Mouse (Mus musculus) lung, postnatal 14 days (tissue): ENCODE measurements around the gene Gli1.
"Not testable (repeated sequence)": the region's sequence is repeated elsewhere in the genome, so short reads cannot be mapped to it uniquely, and the experiment has no call there.

Experiments used
- DNase-seq: peaks from one replicate; pipeline ENCODE4 v3.0.0; 2021

Gli1 gene

DNA sequence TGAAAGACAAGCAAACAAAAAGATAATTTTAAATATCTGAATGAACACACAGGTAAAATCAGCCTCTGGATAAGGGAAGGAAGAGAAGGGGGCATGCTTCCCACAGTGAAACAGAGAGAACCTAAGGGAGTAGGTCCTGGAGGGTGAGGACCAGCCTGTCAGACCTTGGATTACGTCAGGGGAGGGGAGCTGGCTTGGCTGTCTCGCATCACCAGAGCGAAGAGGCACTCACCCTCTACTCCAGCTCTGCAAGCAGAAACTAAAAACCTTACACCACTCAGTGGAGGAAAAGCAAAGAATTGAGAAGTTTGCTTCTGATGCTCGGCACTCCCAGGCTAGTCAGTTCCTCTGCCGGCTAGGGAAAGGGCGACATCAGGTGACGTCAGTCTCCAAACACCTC, 21.8 kb downstream of the Gli1 start:
- DNase-seq = no peak

DNA sequence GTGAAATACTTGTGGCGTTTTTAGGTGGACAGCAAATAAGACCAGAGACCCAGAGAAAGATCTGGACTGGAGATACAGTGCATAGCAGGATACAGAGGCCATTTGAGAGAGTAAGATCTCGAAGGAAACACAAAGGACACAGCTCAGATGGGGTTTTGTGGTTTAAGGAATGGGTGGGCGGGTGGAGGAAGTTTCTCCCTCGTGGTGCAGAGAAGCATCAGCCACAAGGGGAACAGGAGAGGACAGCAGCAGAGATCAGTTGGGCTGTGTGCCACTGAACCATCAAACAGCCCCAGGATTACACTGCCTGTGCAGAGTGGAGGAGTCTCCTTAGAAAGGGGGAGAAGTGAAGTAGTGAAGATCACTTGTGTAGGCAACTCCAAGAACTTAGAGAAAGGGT, 23.8 kb downstream of the Gli1 start:
- DNase-seq = no peak

DNA sequence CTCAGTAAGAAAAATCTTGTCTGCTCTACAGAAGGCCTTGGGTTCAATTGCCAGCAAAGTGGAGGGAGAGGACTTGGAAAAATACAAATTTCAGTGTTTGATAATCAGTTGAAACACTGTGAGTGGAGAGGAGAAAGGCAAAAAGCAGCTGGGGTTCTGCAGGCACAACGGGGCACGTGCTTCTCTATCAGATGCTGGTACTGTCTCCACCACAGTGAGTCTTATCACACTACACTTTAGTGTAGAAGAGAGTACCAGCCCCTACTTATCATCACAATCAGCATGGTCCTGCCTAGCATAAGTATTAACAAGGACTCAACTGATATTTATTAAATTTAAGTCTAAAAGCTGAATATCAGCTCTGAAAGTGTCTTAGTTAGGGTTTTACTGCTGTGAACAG, 24.5 kb downstream of the Gli1 start:
- DNase-seq = no peak

DNA sequence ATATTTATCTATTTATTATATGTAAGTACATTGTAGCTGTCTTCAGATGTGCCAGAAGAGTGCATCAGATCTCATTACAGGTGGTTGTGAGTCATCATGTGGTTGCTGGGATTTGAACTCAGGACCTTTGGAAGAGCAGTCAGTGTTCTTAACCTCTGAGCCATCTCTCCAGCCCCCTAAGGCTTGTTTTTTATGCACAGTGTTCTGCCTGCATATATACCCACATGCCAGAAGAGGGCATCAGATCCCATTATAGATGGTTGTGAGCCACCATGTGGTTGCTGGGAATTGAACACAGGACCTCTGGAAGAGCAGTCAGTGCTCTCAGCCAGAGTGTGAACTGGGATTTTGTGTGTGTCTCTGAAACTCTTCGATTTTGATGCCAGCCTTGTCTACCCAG, 26.8 kb downstream of the Gli1 start:
- not testable (repeated sequence) for DNase-seq

DNA sequence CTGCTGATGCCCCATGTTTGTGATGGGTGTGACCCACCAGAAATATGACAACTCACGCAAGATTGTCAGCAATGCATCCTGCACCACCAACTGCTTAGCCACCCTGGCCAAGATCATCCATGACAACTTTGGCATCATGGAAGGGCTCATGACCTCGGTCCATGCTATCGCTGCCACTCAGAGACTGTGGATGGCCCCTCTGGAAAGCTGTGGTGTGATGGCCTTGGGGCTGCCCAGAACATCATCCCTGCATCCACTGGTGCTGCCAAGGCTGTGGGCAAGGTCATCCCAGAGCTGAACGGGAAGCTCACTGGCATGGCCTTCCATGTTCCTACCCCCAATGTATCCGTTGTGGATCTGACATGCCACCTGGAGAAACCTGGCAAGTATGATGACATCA, 28.3 kb downstream of the Gli1 start:
- not testable (repeated sequence) for DNase-seq

DNA sequence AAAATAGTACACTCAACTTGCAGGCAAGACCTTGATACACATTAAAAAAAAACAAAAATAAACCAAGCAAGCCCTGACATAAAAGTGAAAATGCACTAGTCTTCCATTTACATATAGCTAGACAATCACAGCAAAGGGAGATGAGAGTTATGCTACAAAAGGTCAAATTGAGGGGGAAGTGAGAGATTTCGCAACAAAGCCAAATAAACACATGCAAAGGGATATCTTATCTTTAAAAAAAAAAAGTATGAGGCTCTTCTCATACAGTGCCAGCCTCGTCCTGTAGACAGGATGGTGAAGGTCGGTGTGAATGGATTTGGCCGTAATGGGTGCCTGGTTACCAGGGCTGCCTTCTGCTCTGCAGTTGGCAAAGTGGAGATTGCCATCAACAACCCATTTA, 28.9 kb downstream of the Gli1 start:
- DNase-seq = no peak

DNA sequence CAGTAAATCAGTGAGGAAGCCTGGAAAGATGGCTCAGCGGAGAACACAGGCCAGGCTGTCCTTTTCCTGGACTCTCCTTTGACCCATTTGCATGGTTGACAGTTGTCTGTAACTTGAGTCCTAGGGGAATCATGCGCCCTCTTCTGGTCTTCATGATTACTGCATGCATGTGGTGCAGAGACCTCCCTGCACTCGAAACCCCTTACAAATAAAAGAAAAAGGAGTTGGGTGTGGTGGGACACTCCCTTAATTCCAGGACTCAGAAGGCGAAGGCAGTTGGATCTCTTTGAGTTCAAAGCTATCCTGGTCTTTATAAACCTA, 29.5 kb downstream of the Gli1 start:
- peak; percentile 91 for DNase-seq

DNA sequence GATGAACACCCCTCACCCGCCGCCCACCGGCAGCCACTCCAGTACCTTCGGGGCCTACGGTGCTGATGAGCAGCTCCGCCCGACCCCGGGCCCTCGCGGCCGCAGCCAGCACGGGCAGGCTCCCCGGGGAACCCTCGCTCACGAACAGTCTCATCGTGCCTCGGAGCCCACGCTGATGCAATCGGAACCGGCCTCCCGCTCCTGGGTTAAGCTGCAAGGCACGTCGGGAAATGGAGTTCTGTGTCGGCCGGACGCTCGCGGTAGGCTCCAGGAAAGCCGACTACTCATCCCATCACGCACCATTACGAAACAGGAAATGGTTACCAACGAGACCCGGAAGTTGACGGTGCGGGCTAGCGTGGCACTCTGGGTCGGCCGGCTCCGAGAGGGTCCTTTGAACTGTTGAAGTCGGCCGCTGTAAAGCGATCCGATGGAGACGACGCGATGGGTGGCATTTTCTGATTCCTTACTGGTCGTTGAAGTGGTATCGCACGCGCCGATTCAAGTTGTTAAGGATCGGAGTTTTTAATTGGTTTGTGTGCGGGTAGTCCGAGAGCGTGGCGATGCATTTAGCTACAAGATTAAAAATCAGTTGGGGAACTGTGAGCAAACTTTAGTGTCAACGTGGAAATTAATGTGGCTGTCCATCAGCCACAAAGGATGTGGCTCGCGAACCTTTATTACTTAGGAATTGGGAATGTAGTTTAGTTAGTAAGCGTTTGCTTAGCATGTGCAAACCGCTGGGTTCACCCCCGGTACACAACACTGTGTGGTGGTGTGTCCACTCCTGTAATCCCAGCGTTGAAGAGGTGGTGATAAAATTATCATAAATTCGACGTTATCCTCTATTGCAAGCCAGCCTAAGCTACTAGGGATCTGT, 30.1 kb downstream of the Gli1 start, which contains the start of gene Mars:
Mars (minus strand) TSS at position 311 of the 880 bp plus-strand sequence.
- DNase-seq = peak; percentile 95

DNA sequence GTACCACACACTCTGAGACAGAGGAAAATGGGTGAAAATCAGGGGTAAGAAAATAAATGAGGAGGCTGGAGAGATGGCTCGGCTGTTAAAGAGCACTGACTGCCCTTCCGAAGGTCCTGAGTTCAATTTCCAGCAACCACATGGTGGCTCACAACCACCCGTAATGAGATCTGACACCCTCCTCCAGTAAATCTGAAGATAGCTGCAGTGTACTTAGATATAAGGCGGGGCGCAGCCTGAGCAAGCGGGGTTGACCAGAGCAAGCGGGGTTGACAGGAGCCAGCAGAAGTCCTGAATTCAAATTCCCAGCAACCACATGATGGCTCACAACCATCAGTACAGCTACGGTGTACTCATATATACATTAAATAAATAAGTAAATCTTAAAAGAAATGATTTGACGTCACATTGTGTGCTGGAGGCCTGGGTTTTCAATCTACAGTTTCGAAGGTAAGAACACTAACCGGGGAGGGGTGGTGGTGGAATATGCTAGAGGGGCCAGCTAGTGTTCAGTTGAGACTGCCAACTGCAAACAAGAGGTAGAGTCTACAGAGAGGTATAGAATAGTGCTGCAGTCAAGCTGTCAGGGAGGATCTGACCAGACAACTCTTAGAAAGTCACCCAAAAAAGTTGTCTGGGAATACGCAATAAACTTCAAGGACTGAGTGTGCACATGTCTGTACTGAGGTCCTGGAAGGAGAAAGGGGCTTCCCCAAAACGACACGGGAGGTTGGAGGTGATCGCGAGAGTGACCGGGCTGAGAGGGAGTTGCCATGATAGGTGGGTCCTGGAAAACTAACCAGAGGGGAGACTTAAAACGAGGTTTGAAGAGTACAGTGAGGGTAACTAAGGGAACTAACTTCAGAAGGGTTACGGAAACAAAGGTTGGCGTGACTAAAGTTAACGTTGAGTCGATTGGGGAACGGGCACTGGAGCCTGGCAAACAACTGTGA, 31.0 kb downstream of the Gli1 start:
- DNase-seq = no peak

DNA sequence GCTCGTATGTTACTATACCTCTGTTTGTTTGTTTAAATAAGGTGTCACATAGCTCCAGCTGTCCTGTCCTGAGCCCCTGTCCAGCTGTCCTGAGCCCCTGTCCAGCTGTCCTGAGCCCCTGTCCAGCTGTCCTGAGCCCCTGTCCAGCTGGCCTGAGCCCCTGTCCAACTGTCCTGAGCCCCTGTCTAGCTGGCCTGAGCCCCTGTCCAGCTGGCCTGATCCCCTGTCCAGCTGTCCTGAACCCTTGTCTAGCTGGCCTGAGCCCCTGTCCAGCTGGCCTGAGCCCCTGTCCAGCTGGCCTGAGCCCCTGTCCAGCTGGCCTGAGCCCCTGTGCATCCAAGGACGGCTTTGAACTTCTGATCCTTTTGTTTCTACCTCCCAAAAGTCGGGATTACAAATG, 32.6 kb downstream of the Gli1 start:
- DNase-seq = not testable (repeated sequence)

DNA sequence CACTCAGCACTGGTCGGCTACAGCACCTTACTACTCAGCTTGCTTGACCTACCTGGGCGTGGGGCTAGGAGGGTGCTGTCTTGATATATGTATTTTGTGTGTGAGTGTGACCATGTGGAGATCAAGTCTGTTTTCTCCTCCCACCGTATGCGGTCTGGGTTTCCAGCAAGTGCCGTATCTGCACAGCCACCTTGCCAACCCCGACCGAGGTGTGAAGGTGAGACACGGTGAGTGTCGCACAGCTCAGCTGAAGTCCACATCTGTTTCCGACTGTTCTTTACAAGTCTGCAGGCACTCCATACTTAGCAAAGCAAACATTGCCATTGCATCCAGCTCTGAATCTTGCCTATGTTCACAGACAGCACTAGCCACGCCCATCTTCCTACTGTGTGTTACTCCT, 38.6 kb downstream of the Gli1 start:
- no peak for DNase-seq

DNA sequence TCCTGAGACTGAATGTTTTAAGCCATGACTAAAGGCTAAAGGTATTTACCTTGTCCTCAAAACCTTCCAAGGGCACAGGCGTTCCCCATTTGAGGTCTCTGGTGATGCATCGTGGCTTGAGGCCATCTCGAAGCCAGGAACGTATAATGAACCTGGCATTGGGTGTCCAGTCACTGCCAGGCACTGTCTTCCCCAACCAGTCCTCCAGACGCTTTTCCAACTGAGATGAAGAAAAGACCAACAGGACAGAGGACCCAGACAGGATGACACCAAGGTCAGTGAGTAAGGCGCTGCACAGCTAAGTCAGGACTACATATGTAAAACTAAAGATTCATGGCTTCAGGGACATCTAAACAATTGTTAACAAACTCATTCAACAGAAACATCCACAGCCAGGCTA, 41.4 kb downstream of the Gli1 start:
- DNase-seq = no peak

DNA sequence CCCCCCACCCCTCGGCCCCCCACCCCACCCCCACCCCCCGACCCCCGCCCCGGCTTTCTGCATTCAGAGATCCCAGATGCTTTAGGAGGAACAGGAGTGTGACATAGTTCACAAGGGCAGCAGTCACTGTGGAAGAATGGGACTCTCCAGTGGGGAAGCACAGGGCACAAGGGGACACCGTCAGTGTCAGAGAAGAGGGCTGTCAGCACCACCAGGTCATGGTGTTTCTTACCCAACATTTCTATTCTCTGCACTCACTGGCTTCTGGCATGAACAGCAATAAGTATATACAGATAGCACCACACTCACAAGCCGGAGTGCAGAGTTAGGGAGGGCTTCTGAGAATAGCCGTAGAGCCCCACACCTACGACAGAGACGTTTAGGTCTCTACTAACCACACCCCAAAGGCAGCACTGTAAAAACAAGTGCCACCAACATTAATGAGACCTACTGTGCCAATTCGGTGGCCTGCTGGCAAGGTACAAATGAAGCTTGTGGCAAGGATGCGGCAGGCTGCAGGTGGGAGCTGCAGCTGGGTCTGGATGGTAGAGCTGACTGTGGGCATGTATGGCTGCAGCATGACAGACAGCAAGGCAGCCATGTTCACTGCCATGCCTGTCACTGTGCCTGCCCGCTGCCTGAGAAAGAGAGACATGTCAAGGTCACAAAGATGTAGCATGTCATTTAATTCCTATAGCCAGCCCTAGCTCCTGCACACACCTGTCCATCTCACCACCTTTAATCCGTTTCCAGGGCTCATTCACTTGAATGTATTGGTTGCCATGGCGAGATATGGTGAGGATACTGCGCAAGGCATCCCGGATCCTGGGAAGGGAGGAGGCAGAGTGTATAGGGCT, 44.5 kb downstream of the Gli1 start:
- DNase-seq = no peak

DNA sequence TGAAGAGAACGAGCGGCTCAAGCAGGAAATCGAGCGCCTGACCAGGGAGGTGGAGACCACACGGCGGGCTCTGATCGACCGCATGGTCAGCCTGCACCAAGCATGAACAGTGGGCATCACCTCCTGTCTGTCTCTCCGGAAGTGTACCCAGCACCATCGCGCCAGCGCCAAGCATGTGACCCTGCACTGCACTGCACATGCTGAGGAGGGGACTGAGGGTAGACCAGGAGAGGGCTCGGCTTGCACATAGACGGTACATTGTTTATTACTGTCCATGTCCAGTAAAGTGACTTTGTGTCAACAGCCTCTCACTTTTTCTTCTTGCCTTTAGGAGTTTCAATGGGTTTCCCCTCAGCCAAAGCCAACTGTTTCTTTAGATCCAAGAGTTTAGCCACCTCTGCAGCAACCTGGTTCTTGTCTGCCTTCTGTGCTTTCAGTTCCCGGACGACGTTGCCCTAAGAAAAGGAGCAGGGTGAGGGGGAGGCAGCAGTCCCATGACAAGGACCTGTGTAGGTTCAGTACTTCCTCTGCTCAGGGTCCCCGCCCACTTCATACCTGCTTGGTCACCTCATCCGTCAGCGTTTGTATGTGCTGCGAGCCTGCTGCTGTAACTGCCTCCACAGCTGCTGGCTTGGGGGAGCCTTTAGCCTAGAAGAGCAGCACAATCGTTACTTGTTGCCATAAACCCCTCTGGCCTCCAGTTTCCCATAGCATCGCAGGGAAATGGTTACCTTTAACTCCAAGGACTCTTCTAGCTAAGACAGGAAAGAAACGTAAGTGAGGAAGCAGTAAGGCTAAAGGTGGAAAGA, 45.6 kb downstream of the Gli1 start:
- no peak for DNase-seq

DNA sequence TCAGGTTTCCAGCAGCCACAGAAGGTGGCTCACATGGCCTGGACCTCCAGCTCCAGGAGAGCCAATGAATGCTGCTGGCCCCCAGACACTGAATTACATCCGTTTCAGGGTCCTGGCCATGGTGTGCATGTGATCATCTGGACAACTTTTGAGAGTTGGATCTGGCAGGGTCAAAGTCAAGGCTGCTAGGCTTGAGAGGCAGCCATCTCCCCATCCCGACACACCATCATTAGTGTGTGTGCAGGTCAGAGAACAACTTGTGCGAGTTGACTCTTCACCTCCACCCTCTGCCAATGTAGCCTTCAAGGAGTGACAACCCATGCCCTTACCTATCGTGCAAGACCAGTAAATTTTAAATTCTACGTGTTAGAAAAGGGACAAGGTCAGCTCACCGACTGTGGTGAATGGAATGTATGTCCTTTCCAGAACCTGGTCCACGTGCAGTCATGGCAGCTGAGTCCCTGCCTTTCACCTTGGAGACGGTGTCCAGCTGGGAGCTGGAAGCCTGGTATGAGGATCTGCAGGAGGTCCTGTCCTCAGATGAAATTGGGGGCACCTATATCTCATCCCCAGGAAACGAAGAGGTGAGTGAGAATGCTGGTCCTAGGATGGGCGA, 46.8 kb downstream of the Gli1 start:
- no peak for DNase-seq

DNA sequence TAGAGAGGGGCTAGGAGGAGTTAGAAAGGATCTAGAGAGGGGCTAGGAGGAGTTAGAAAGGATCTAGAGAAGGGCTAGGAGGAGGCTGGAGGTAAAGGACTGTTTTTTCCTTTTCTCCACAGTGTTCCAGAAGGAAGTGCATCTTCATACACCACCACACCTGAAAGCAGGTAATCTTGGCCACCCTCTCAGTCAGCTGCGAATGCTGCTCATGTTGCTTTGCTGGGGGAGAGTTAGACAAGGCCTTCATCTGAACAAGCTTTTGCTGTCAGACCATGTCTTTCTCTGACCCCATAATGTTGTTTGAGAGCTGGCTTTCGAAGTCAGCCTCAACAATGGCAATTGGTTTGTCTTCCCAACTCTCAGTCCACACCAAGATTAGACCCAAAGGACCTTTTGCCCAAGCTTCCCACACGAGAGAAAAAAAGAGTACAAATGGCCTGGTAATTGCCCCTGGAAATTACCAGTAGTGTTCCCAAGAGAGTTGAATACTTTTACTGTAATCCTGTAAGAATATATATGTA, 48.1 kb downstream of the Gli1 start:
- no peak for DNase-seq

DNA sequence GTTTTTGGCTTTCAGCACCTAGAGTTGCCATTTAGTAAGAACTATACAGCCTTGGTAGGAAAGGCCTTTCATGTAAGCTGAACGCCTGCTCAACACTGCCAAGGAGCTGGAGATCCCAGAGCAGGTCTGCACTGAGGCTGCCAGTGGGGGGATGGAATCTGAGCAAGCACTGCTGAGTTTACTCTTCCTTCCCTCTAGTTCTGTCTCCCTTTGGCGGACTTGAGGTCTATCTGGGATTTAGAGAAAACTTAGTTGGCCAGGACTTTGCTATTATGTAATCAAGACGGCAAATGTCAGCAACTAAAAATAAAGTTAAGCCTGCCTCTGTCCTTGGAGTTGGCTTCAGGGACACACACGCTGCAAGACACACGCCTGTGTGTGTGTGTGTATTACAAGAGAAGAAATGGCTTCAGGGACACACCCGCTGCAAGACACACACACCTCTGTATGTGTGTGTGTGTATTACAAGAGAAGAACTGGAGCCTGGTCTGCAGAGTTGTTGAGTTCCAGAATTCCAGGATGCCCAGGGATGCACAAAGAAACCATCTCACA, 48.7 kb downstream of the Gli1 start:
- DNase-seq = peak; percentile 43

DNA sequence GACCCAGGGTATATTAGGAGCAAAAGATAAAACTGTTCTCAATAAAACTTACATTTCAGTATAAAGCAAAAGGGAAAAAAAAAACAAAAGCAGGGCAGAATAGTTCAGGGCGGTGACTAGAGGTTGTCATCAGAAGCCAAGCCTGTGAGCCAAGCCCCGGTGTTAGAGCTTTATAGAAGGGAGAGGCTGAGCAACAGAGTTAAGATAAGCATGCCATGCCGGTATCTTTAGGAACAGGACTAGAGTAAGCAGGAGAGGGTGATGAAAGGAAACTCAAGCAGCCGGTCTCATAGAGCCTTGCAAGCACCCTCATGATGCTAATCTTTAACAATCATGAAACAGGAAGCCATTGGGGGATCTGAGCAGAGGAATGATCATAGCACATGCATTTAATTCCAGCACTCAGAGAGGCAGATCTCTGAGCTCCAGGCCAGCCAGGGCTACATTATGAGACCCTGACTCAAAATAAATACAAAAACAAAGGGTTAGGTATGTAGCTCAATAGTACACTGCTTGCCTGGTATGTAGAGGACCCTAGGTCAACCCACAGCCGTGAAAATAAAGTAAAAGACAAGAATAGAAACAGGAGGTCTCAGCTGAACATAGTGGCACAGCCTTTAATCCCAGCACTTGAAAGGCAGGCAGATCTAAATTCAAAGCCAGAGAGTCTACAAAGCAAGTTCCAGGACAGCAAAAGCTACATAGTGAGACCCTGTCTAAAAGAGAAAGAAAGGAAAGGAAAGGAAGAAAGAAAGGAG, 49.7 kb downstream of the Gli1 start:
- DNase-seq = no peak

DNA sequence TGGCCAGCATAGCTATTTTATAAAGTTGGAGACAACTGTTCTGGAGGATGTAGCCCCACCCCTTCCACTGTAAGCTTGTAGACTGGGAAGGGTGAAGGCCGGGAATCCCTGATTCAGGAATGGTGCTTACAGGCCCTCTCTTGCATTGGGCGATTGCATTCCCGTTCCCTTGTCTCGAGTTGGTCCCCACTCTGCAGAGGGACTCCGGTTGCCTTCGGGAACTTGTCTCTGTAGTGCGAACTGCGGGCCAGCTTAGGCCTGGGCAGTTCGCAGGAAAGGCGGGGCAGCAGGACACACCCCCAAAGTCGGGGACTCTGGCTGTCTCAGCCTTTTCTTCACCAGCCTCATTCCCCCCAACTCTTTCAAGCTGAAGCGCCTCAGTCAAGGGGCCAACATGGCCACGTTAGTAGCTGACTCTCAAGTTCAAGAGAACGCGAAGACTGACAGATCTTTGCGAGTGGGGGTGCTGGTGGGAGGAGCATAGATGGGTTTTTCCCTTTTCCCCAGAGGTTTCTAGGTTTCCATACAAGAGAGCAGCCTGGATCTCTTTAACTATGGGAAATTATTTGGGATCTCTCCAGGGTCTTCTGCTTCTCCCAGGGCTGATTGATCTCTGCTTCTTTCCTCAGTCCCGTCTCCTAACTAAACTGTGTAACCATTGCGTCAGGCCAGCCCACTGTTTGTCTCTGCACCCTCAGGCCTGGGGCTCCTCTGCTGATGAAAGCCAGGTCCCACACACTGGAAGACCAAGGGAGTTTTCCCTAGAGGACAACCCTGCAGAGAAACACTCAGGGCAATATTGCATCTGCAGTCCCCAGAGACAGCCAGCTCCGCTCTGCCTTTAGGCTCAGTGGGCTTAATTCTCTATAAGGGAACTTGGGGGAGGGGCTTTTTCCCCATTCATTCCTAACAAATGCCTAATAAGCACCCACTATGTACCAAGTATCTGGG, 50.6 kb downstream of the Gli1 start:
- peak; percentile 62 for DNase-seq
